Mouse (Mus musculus) granulocyte monocyte progenitor cell, adult 5-6 weeks (primary cell): ENCODE measurements around the gene Phc2. TPM values are rescaled to one million over a fixed set of nuclear protein-coding genes. Genes with fewer than 3 reads are reported as not detected.
A peak's percentile ranks its signal among the peaks of the same experiment; 100 is the strongest.

Experiments
- ATAC-seq: replicated peaks from 2 replicates; pipeline ENCODE4 v1.8.0; 2016; ENCODE audit warnings: mild to moderate bottlenecking, moderate TSS enrichment, inconsistent platforms; ENCODE audit not compliant: poor library complexity, severe bottlenecking
- total RNA-seq, 2 experiments: library from RNA; stranded (forward) in 1 of 2; stranded (reverse) in 1 of 2; fragments of 200-712, 200-1000 nt in 1 of 2; fragments of >200 nt in 1 of 2; fragmentation: Nextera tagmentation in 1 of 2; gene quantifications; 2 replicates each; pipeline ENCODE4 v1.2.3; 2014 to 2017

Gene Phc2
- total RNA-seq, 2 experiments from 2014 or later, result 17.5 to 33.7 TPM

DNA sequence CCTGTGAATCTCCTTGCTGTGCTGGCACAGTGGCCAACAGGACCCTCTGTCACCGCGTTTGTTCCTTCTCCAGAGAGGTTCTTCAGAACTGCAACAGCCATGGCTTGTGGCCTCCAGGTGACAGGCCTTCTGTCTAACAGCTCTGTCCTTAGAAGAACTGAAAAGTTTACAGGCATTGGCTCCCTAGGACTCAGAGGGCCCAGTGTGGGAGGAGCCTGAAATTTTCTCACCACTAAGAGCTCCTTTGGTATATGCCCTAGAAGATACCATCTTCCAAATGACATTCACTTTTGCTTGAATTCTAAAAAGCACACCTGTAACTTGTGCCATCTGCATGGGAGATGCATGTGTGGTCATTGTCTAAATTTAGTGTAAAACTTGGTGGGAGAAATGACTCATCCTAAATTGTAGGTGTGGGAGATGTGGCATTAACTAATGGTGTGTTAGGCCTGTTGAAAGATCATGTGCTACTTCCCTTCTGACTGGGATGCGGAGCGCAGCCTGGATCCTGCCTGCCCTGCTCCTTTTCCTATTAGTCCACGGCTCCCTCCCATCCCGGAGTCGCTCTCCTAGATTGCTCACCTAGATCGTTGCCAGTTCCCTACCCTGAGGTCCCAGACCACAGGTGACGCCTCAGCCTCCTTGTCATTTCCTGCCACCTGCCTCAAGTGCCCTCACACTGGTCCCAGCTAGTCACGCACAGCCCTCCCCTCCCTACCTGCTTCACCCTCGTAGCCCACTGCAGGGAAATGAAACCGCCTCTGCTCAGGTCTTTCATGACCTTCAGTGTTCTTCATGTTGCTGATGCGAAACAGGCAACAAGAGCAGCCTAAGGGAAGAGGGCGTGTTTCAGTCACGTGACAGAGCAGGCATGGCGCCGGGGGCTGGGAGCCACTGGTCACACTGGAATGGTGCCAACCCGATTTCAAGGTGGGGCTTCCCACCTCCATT lies 80.5 kb downstream of the Phc2 start:
- ATAC-seq, result peak; percentile 12

DNA sequence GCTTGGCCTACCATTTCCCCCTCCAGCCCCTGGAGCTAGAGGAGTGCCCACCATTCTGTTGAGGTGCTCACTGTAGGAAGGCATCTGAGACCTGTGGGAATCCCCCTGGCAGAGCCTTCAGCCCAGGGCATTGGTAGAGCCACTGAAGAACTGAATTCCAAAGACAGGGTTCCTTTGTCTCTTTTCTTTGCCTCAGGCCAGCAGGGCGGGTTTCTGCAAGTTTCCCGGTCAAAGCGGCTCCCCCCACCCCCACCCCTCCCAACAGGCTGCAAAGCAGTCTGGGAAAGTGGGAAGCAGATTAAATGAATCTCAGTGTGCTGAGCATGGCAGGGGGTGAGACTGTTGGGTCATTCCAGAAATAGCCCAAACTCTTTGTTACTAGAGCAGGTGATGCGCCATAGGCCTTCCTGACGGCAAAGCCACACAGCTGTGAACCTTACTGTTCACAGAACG lies 82.7 kb downstream of the Phc2 start:
- ATAC-seq, result no peak

DNA sequence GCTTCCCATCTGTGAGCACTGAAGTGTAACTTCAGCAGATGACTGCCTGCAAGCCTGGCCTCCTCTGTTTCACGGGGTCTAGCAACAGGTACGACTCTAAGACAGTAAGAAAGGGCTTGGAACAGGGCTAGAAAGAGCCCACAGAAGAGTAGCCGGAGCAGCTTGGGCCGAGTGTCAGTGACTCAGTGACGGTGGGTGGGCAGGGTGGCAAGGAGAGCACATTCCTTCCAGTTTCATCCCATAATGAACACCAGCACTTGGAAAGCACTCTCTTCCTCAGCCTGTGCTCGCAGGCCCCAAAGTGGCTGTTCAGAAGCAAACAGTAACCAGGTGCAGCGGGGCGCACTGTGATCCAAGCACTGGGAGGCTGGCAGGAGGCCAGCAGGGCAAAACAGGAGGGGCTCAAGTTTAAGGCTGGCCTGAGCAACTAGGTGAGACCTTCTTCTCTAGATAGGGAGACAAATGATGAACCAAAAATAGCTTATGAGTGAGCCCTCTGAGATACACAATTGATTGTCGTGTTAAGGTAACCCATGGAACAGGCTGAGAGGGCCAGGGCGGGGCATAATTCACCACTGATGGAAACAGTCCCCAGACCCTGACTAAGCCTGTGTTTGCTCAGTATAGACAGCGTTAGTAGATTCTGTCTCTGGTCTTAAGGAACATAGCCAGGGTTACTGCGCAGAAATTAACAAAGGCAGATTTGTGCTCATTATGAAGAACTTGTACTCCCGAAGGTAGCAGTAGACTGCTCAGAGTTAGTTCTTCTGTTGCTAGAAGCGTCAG lies 83.5 kb downstream of the Phc2 start:
- ATAC-seq, result no peak

DNA sequence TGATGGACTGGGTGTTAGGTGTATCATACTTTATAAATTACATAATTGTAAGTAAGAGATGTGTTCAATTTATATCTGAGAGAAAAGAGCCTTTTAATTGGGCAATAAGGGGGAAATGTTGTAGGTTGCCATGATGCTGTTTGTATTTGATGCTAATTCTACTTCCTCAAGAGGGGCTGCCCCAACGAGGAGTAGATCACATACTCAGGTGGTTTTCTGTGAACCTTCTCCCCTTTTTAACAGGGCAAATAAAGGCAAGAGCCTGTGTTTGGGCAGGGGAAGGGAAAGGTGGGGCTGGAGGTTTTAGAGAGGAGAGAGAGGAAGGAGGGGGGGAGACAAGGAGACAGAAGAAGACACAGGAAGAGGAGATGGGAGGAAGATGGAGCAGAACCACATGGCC lies 86.4 kb downstream of the Phc2 start:
- ATAC-seq, result no peak

DNA sequence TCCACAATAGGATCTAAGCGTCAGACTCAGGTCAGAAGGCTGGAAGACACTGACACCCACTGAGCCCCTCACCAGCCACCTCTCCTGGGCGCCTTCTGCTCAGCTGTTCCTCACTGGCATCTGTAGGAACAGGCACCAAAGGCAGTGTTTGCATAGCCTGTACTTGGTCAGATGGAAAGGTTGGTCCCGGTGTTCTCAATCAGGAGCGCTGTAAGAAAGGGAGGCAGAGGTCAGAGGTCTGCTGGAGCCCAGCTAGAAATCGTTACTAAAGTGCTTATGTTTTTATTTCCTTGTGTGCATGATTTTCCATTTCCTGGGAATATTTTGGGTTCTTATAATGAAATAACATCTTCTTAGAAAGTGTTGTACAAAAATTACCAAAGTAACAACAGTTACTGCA lies 87.4 kb downstream of the Phc2 start:
- no peak for ATAC-seq

DNA sequence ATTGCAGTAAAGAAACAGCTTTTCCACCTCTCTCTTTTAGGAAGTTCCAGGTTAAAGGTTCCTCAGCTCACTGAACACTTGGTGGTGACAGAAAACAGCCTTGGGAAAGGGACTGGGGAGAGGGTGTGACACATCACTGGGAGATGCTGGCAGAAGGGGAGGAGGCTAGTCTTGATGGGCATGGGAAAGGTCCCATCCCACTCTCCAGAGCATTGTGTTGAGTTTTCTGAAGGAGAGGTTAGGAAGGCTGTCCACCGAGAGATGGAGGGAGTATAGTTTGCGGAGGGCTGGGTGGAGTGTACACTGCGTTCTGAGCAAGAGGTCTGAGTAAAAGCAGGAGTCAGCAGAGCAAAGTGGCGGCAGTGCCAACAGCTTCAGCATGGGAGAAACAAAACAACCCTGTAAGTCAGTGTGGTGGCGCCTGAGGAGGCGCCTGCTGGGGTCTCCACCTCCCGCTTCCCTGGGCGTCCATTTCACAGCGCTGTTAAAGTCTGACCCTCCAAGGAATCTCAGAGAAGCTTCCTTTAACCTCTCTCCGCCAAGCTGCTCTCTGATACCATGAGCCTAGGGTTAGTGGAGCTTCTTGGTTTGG lies 88.0 kb downstream of the Phc2 start:
- ATAC-seq, result no peak

DNA sequence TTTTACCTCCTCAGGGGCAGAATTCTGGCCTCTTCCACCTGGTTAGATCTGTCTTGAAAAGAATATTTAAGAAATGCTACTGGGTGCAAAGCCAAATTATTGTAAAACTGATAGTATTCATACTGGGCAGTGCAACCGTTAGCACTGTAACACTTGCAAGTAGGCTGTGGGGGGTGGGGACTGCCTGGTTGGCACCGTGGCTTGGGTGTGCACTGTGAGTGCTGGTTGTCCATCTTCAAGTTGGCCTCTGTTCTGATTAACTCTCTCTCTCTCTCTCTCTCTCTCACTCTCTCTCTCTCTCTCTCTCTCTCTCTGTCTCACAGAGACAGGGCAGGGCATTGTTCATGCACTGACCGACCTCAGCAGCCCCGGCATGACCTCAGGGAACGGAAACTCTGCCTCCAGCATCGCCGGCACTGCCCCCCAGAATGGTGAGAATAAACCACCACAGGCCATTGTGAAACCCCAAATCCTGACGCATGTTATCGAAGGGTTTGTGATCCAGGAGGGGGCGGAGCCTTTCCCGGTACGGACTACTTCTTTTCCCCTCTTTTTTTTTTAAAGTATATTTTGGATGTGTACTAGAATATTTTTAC lies 88.6 kb downstream of the Phc2 start:
- peak; percentile 64 for ATAC-seq

DNA sequence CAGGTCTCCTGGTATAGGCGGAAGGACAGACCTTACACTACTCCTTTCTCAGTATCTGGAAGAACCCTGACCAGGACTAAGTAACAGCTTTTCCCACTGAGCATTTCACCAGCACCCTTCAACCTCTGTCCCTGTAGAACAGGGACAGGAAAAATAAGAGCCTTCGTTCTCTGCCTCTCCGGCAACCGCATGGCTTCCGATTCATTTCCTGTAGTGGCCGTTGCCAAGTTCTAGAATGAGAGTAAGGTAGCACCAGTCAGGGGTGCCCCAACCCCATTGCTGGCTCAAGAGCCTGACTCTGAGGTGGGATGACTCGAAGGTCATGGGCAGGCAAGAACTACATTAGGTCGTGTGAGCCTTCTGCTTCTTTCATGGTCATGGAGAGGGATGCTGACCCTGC lies 90.7 kb downstream of the Phc2 start:
- no peak for ATAC-seq

DNA sequence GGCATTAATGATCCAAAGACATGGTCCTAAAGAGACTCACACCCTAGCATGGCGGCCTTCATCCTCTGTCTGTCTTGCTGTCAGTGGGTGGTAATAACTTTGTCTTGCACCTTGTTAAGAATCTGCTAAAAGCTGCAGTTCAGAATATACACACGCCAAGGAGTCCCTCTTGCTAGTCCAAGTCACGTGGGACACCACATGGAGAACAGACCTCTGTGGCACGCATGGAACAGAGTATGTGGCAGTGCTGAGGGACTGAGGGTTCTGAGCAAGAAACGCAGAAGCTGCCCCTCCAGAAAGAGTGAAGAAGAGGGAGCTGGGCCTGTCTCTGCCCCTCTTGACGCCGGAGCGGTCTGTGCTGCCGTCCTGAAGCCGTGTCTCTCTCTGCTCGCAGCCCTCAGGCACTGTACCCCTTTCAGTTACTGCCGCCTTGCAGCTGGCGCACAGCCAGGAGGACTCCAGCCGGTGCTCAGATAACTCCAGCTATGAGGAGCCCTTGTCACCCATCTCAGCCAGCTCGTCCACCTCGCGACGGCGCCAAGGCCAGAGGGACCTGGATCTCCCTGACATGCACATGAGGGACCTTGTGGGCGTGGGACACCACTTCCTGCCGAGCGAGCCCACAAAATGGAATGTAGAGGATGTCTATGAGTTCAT lies 93.2 kb downstream of the Phc2 start:
- no peak for ATAC-seq

DNA sequence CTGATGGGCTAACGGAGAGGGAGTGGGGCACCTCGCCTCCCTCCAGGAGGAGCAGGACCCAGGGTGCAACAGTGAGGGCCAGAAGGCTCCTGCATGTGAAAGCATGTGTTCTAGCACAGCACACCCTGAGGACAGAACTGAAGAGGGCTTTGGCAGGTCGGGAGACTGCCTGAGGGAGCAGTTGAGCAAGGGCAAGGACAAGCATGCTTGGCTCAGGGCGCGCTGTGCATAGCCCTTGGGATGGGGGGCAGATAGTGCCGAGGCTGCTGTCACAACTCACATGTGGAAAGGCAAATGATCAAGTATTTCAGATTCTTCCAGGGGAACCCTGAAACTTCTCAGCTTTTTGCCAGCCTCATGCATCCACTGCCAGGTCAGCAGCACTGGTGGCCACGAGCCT lies 93.8 kb downstream of the Phc2 start:
- ATAC-seq, result no peak

DNA sequence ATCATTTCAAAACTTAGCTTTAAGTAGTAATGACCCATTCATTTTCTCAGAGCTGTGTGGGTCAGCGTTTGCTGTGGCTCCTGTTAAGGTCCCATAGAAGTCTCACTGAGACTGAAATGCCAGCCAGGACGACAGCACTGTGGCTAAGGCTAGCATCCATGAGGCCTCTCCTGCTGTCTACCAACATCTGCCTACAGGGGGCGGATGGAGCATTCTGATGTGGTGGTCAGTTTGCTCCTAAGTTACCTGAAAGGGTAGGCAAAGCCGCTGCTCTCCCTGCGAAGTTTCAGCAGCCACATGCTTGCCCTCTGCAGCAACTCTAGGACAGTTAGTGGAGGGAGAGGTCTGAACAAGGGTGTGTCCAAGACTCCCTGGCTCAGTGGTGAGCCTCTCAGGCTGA lies 96.5 kb downstream of the Phc2 start:
- no peak; the same call in 1 of the 2 replicates for ATAC-seq

DNA sequence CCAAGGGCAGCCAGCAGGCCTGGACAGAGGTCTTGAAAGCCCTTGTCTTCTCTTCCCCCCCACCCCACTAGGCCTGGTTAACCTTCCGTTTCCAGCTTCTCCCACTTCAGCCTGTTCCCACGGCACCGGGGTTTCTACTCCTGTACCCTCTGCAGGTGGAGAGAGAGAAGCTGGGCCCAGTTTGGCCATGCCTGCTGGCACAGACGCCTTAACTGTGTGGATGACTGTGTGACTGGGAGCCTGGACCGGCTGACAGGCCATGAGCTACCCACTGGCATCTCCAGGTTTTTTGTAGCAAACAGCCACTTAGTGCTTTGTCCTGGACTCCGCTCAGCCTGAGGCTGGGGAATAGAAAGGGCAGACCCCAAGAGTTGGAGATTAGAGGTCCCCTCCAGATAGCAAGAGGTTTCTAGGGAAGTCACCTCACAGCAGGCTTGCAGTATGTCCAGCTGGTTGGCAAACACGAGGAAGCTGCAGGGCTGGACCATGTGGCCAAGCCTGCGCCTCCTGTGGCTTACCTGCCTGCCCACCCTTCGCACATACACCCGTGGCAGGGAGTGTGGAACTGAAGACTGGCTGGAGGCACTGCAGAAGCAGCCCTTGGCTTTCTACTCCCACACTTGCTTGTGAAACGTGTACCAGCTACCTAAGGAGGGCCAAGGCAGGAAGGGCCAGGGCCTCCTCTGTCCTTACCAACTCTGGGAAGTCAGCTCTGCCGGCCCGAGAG lies 97.7 kb downstream of the Phc2 start:
- no peak for ATAC-seq

DNA sequence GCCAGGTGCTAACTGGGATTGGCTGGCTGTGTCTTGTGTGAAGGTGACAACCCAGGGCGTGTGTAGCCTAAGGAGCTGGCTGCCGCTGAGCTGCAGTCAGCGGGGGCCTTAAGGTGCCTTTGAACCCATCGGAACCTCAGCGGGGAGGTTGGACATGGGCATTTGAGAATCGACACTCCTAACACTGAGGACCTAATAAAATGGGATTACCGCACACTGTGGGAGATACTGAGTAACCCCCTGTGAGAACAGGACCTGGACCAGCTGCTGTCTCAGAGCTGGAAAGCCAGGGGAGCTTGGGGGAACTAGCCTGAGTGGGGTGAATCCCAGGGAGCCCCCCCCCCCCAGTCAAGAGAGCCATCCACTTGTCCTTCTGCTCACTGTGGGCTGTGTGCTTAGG lies 99.1 kb downstream of the Phc2 start:
- ATAC-seq, result no peak

DNA sequence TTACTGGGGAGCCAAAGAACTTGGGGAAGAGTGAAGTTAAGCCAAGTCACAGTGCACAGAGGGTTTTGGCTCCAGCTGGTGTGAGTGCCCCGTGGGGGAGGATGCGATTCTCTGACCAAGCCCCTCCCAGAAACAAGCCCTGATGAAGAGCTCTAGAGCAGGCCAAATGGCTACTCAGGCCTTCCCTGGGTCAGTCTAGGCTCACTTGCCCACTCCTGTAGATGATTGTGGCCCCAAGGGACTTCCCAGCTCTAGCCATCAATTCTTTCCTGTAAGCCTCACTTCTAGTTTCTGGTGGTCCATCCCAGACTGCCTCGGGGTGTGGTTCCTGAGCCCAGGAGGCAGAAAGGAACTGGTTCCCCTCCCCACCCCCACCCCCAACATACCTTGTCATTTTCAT lies 100.6 kb downstream of the Phc2 start, which contains the start of gene A3galt2:
Gene A3galt2, plus strand, starts transcription at position 301 of the 400 bp plus-strand sequence.
- ATAC-seq, result no peak

DNA sequence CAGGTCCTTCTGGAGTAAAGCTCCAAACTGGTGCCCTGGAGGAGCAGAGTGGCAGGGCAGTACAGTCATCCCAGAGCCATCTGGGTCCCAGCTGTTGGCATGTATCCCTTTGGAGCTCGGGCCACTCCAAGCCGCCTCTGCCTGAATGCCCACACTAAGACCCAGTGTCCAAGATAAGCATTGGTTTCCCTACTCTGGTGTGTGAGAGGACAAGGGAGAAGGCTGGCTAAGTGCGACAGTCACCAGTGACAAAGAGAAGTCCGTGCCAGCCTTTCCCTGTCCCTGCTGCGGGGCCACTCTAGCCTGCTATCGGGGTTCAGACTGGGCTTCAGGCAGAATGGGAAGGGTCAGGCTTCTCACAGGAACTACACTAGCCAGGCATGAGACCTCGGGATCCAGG lies 101.4 kb downstream of the Phc2 start:
- no peak for ATAC-seq

DNA sequence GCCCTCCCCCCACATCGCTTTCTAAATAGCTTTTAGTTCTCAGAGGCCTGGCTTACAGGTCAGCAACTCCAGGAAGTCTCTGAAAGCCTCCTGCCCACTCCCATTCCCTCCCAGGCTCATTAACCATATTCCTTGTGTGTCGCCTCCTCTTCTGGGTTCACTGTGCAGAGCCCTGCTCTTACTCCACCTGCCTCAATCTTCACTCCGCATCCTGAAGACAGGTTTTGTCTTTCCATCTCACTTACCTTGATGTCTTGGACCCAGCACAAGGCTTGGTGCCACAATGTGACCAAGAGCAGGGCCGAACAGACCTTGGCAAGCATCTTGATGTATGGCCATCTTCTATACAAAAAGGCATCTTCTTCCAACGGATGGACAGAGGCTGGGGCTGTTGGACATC lies 104.7 kb downstream of the Phc2 start:
- ATAC-seq, result no peak

DNA sequence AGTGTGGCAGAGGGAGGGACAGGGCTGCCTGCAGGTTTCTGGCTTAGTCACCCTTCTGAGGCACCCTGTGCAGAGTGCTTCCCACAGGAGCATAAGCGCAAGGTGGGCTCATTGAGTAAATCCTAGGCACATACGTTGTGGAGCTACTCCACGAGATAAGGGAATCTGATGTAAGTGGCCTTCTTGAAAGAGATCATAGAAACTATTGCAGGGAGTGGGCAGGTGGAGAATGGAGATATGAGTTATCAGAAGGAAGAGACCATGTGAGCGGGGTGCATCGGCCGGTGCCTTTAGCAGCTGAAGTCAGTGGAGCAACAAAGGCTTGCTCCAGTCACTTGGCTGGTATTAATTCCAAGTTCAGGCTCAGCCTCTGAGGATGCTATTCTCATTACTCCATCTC lies 105.5 kb downstream of the Phc2 start:
- no peak for ATAC-seq

DNA sequence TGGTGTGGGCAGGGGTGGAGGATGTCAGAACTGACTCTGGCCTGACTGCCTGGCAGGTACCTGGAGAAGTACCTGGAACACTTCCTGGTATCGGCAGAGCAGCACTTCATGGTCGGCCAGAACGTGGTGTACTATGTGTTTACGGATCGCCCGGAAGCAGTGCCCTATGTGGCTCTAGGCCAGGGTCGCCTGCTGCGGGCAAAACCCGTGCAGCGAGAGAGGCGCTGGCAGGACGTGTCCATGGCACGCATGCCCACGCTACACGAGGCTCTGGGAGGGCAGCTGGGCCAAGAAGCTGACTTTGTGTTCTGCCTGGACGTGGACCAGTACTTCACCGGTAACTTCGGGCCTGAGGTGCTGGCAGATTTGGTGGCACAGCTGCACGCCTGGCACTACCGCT lies 112.4 kb downstream of the Phc2 start:
- no peak for ATAC-seq

DNA sequence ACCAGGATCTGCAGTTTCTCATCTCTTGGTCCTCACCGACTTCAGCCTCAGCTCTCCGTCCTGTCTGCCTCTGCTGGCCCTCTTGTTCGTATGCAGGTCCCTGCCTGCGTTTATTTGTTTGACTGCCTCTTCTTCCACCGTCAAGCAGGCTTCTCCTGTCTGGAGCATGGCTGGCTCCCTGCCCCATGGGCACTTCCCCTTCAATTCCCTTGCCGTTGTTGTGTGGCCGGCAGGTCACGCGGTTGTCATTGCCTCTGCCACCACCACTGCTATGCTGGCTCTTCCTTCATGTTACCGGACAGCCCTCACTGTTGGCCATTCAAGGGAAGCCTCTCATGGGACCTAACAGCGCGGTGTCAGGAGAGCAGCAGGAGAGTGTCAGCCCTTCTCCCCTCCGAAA lies 113.6 kb downstream of the Phc2 start:
- peak; percentile 71 for ATAC-seq
